Mouse (Mus musculus) forebrain, embryonic 14.5 days (tissue): ENCODE measurements at regions not wholly inside any gene's neighbourhood (a gene's known extent, or its start where the extent isn't known, plus 50 kb on each side); places are given as distances from the start of the nearest gene placed in this dataset.
A peak's percentile ranks its signal among the peaks of the same experiment; 100 is the strongest.

Experiments used
- ATAC-seq: fragments of 200-750 bp; cut with Nextera tagmentation; 2 replicates; pipeline ENCODE4 v1.8.0; 2017; ENCODE audit warnings: mild to moderate bottlenecking, moderate library complexity
- DNase-seq: peaks from one replicate; pipeline ENCODE4 v3.0.0-alpha.2; 2015; ENCODE audit warnings: low spot score
- H3K27ac ChIP-seq: fragments of 300-500 bp; sonication (generic); 2 replicates; pipeline ENCODE4 v1.5.1; 2014; ENCODE audit warnings: low read depth, mild to moderate bottlenecking, control low read depth, low read length, moderate library complexity
- H3K27me3 ChIP-seq: fragments of 300-500 bp; sonication (generic); replicated peaks from 2 replicates; pipeline ENCODE4 v1.6.1; 2014; ENCODE audit warnings: low read length, control low read depth, mixed read lengths; ENCODE audit not compliant: control insufficient read depth, insufficient read depth
- H3K36me3 ChIP-seq: fragments of 300-500 bp; sonication (generic); 2 replicates; pipeline ENCODE4 v1.6.1; 2014; ENCODE audit warnings: low read length, control low read depth; ENCODE audit not compliant: control insufficient read depth, insufficient read depth
- H3K4me1 ChIP-seq: fragments of 300-500 bp; sonication (generic); 2 replicates; pipeline ENCODE4 v1.6.1; 2014; ENCODE audit warnings: antibody characterized with exemption, low read length, control low read depth; ENCODE audit not compliant: control insufficient read depth, insufficient read depth
- H3K4me2 ChIP-seq: fragments of 300-500 bp; sonication (generic); 2 replicates; pipeline ENCODE4 v1.6.1; 2014; ENCODE audit warnings: mild to moderate bottlenecking, control low read depth, low read length
- H3K4me3 ChIP-seq: fragments of 300-500 bp; sonication (generic); 2 replicates; pipeline ENCODE4 v1.5.1; 2014; ENCODE audit warnings: low read depth, low read length, control low read depth
- H3K9ac ChIP-seq: fragments of 300-500 bp; sonication (generic); 2 replicates; pipeline ENCODE4 v1.6.1; 2014; ENCODE audit warnings: mild to moderate bottlenecking, low read length, control low read depth, moderate library complexity
- H3K9me3 ChIP-seq: fragments of 300-500 bp; sonication (generic); replicated peaks from 2 replicates; pipeline ENCODE4 v1.6.1; 2016; ENCODE audit warnings: low read length, control low read depth, mixed read lengths; ENCODE audit not compliant: control insufficient read depth
- WGBS: fragments of 180-500 bp; shearing (Covaris S2); extraction: QIAGEN DNeasy Blood & Tissue Kit; methylation state at CpG from one replicate; pipeline ENCODE4 v1.1.7; 2014; 5-methylcytosine and 5-hydroxymethylcytosine counted together

DNA sequence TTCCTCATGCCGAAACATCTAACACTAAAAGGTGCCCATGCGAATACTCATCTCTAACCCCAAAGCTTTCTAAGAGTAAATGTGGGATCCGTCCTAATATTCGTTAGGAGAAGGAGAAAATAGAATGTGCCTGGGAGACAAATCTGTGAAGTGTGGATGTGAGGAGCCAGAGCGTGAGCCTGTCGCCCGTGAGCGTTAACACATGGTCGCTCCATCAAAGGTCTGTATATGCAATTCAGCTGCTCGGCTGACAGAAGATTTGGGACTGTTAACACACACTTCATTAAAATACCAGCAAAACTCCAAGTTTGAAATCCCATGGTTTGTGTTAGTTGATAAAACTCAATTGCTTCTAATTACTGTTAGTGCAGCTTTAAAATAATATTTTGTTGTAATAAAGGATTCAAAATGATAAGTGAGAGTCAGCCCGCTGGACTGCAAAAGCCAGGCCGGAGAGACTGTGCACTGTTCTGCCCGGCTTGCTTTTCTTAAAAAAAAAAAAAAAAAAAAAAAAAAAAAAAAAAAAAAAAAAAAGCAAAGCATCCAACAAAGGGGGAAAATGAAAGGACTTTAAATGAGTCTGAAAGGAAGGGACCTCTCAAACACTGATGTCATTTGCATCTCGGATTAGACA lies 227.0 kb downstream of the Nkx6-1 start:
- Histone ChIP-seq H3K4me2 (no peak overlapping the region), H3K27ac (no peak overlapping the region), H3K9ac (no peak overlapping the region), H3K4me3 (no peak overlapping the region), H3K4me1 (no peaks in the 10 kb centered on the region), H3K9me3 (no peaks in the 10 kb centered on the region), H3K36me3 (no peaks in the 10 kb centered on the region), H3K27me3 (no peaks in the 10 kb centered on the region)
- WGBS, result 41% methylated on average over 14 of the region's 14 CpGs
- DNase-seq (peak; percentile 34), ATAC-seq (peak; percentile 40; the same call in 1 of the 2 replicates)

DNA sequence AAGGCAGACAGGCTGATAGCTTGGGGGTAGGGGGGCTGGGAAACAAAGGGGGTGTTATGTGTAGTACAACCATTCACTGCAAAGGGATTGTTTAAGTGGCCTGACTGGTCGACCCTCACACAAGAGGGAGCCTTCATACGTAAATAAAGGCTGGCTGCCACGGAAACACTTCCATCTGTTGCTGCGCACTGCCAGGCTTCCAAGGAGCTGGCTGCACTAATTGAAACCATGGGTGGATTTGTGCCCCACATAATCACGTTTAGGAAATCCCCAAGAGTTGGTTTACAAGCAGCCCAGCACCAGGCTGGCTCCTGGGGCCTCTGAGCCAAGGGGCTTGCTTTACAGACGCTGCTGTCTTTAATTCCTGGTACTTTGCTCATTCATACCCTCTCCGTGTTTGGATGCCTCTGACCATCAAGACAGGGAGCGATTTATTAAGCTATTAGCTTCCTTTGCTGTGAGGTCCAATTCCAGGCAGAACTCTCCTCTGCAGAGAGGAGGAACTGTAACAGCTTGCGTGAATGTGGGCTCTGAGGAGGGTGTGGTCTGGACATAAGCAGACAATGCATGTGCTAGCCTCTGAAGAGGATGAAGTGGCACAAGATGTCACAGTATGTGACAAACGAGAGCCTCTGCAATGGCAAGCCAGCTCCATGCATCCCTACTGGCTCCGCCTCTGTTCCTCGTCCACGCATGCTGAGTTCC lies 238.6 kb downstream of the Nkx6-1 start:
- DNase-seq (peak; percentile 90), ATAC-seq (peak; percentile 95)
- peak overlapping the region; percentile 13; the same call in 1 of the 2 replicates for H3K9ac ChIP-seq
- H3K27me3 ChIP-seq, result 0 out of 2 replicates have a peak, but pooled peaks cover 6% of the 10 kb centered on the region
- H3K4me3 ChIP-seq, result no peak overlapping the region
- 12% methylated on average over 13 of the region's 13 CpGs for WGBS
- H3K4me1 ChIP-seq, result peaks cover 12% of the 10 kb centered on the region
- no peaks in the 10 kb centered on the region for H3K9me3 ChIP-seq
- H3K4me2 ChIP-seq, result peak overlapping the region; percentile 37
- H3K27ac ChIP-seq, result peak overlapping the region; percentile 41; the same call in 1 of the 2 replicates
- H3K36me3 ChIP-seq, result no peaks in the 10 kb centered on the region

- DNase-seq (no peak), ATAC-seq (no peak)
- no peak overlapping the region for H3K27ac ChIP-seq
- H3K4me1 ChIP-seq, result no peaks in the 10 kb centered on the region
- 74% methylated on average over 5 of the region's 5 CpGs for WGBS
- no peaks in the 10 kb centered on the region for H3K9me3 ChIP-seq
- H3K36me3 ChIP-seq, result no peaks in the 10 kb centered on the region
- no peak overlapping the region for H3K4me3 ChIP-seq
- no peaks in the 10 kb centered on the region for H3K27me3 ChIP-seq
- no peak overlapping the region for H3K4me2 ChIP-seq
- H3K9ac ChIP-seq, result no peak overlapping the region
These were observed 280.5 kb downstream of the Nkx6-1 start for GRCm38 (mm10) chr5:101384316-101384715.

- DNase-seq (no peak), ATAC-seq (no peak)
- Histone ChIP-seq H3K9me3 (no peaks in the 10 kb centered on the region), H3K4me3 (no peak overlapping the region), H3K27me3 (no peaks in the 10 kb centered on the region), H3K4me2 (no peak overlapping the region), H3K27ac (no peak overlapping the region), H3K9ac (no peak overlapping the region), H3K4me1 (no peaks in the 10 kb centered on the region), H3K36me3 (no peaks in the 10 kb centered on the region)
- 66% methylated on average over 8 of the region's 8 CpGs for WGBS
These were observed 283.4 kb downstream of the Nkx6-1 start for GRCm38 (mm10) chr5:101381361-101381760.

GRCm38 (mm10) chr5:101376657-101377056 lies 288.1 kb downstream of the Nkx6-1 start:
- H3K4me1 ChIP-seq, result no peaks in the 10 kb centered on the region
- WGBS, result 92% methylated on average over 6 of the region's 6 CpGs
- ATAC-seq, result no peak
- no peak overlapping the region for H3K9ac ChIP-seq
- H3K4me3 ChIP-seq, result no peak overlapping the region
- no peaks in the 10 kb centered on the region for H3K36me3 ChIP-seq
- no peaks in the 10 kb centered on the region; the same call in 1 of the 2 replicates for H3K27me3 ChIP-seq
- no peak for DNase-seq
- H3K4me2 ChIP-seq, result no peak overlapping the region
- H3K27ac ChIP-seq, result no peak overlapping the region
- H3K9me3 ChIP-seq, result no peaks in the 10 kb centered on the region

DNA sequence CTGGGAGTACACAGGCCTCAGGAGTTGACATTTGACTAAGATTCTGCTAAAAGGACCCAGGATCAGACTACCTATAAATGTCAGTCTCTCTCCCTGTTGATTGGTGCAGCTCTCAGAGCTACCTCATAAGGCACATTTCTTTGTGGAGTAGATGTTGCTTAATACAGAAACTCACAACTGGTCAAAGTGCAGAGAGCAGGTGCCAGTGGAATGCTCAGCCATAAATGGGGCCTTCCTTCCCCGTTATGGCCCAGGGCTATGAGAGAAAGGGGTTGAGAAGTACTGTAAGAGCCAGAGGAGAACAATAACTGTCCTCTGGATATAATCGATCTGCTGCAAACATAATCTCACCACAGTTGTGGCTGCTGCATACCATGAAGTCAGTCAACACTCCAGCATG lies 290.7 kb downstream of the Nkx6-1 start:
- H3K9me3 ChIP-seq, result no peaks in the 10 kb centered on the region
- DNase-seq (no peak), ATAC-seq (no peak)
- no peaks in the 10 kb centered on the region for H3K36me3 ChIP-seq
- H3K4me1 ChIP-seq, result no peaks in the 10 kb centered on the region
- H3K27ac ChIP-seq, result no peak overlapping the region
- H3K4me2 ChIP-seq, result no peak overlapping the region
- H3K4me3 ChIP-seq, result no peak overlapping the region
- H3K9ac ChIP-seq, result no peak overlapping the region
- H3K27me3 ChIP-seq, result peaks cover 4% of the 10 kb centered on the region; the same call in 1 of the 2 replicates
- 71% methylated on average over 2 of the region's 2 CpGs for WGBS

DNA sequence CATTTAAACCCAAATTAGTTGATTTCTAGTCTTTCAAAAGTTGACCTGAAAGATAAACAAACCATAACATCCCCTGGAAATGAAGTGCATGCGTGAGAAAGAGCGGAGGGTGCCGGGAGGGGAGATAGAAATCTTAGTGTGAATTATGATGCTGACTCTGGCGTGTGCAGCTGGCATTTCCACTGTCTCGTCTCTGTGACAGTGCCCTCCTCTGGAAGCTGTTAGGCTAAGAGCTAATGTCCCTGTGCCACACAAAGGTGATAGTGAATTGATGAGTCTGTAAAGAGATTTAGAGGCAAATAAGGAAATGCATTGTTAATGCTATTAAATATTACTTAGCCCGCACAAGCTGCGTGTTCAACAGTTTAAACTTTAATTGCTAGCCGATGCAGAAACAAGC lies 292.6 kb downstream of the Nkx6-1 start:
- ATAC-seq (no peak), DNase-seq (peak; percentile 37)
- Histone ChIP-seq H3K27ac (no peak overlapping the region), H3K4me2 (no peak overlapping the region), H3K27me3 (peaks cover 4% of the 10 kb centered on the region; the same call in 1 of the 2 replicates), H3K9me3 (no peaks in the 10 kb centered on the region), H3K4me1 (no peaks in the 10 kb centered on the region), H3K9ac (no peak overlapping the region), H3K36me3 (no peaks in the 10 kb centered on the region), H3K4me3 (no peak overlapping the region)
- 68% methylated on average over 8 of the region's 8 CpGs for WGBS

DNA sequence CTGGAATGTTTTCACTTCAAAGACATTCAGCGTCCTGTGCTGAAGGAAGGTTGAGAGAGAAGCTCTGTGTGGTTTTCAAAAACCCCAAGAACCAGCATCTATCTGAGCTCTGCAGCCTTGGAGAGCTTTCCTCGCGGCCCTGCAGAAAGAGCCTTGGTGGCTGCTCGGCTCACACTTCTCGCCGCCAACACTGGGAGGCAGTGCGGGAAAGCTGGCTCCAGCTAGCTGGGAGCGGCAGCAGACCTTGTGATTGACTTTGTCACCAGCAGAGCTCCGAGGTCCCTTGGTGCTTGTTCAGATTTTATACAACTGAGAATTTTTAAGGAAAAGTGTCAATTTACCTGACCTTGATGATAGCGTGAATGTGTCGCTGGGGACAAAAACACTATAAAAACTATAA lies 299.4 kb downstream of the Nkx6-1 start:
- Histone ChIP-seq H3K4me1 (no peaks in the 10 kb centered on the region), H3K27me3 (0 out of 2 replicates have a peak, but pooled peaks cover 14% of the 10 kb centered on the region), H3K27ac (no peak overlapping the region), H3K9ac (no peak overlapping the region), H3K9me3 (no peaks in the 10 kb centered on the region), H3K36me3 (no peaks in the 10 kb centered on the region), H3K4me3 (no peak overlapping the region), H3K4me2 (no peak overlapping the region)
- 12% methylated on average over 11 of the region's 11 CpGs for WGBS
- DNase-seq (peak; percentile 72), ATAC-seq (peak; percentile 67; the same call in 1 of the 2 replicates)

- Histone ChIP-seq H3K27me3 (no peaks in the 10 kb centered on the region), H3K9ac (no peak overlapping the region), H3K27ac (no peak overlapping the region), H3K4me2 (no peak overlapping the region), H3K4me1 (no peaks in the 10 kb centered on the region), H3K4me3 (no peak overlapping the region), H3K9me3 (no peaks in the 10 kb centered on the region), H3K36me3 (no peaks in the 10 kb centered on the region)
- ATAC-seq, result no peak
- 52% methylated on average over 6 of the region's 6 CpGs for WGBS
- DNase-seq, result no peak
These were observed 304.8 kb downstream of the Nkx6-1 start for GRCm38 (mm10) chr5:101359986-101360385.
